ENCODE assay signal across 36 mouse cellular contexts in genomic region chr16:62860140-62860539, GRCm38 (mm10). TPM values are rescaled to one million over a fixed set of nuclear protein-coding genes. Genes with fewer than 3 reads are reported as not detected.
"Had no signal": no experiment of that assay in that cellular context is flagged by ENCODE, and none has a peak within 500 bp of the region (broad histone marks: within the 10 kb centered on the region; RNA-seq: fewer than 3 reads in every experiment).

No protein-coding gene starts in this region.

- H3K27ac ChIP-seq: embryonic facial prominence, embryonic 10.5 days; embryonic facial prominence, embryonic 12.5 days; embryonic facial prominence, embryonic 13.5 days; embryonic facial prominence, embryonic 15.5 days; forebrain, embryonic 10.5 days; forebrain, embryonic 13.5 days; forebrain, embryonic 15.5 days; gastrocnemius, adult 2 months; heart, adult 2 months; heart, embryonic 10.5 days had no signal

- H3K9me3 ChIP-seq: embryonic facial prominence, embryonic 10.5 days; embryonic facial prominence, embryonic 12.5 days; embryonic facial prominence, embryonic 13.5 days; embryonic facial prominence, embryonic 15.5 days; forebrain, embryonic 10.5 days; forebrain, embryonic 13.5 days; forebrain, embryonic 15.5 days; heart, embryonic 10.5 days had no signal

- H3K4me3 ChIP-seq: embryonic facial prominence, embryonic 10.5 days; embryonic facial prominence, embryonic 12.5 days; embryonic facial prominence, embryonic 13.5 days; embryonic facial prominence, embryonic 15.5 days; erythroblast, embryonic 14.5 days; forebrain, embryonic 10.5 days; forebrain, embryonic 13.5 days; forebrain, embryonic 15.5 days; gastrocnemius, adult 2 months; heart, adult 2 months; heart, embryonic 10.5 days had no signal

- H3K9ac ChIP-seq: embryonic facial prominence, embryonic 12.5 days; embryonic facial prominence, embryonic 13.5 days; embryonic facial prominence, embryonic 15.5 days; forebrain, embryonic 13.5 days; forebrain, embryonic 15.5 days had no signal

- DNase-seq: cerebellum, adult 2 months; cerebellum, adult 8-10 months; cerebellum, adult 9-10 months; cerebellum, adult 9-11 months; cerebellum, postnatal 10 days; cerebellum, postnatal 14 days; cerebellum, postnatal 25 days; cerebellum, postnatal 36 days; embryo, embryonic 11 days; gastrocnemius, adult 2 months; gastrocnemius, postnatal 10 days; gastrocnemius, postnatal 14 days; gastrocnemius, postnatal 25 days; gastrocnemius, postnatal 36 days; heart, adult 11 months; heart, adult 18-20 months; heart, adult 2 months had no signal

- H3K27me3 ChIP-seq: embryonic facial prominence, embryonic 12.5 days; embryonic facial prominence, embryonic 13.5 days; embryonic facial prominence, embryonic 15.5 days; forebrain, embryonic 13.5 days; forebrain, embryonic 15.5 days had no signal

- ATAC-seq: forebrain, embryonic 13.5 days; forebrain, embryonic 14.5 days; forebrain, embryonic 15.5 days; forebrain, embryonic 16.5 days had no signal

- H3K4me1 ChIP-seq: forebrain, embryonic 13.5 days; forebrain, embryonic 15.5 days; heart, embryonic 10.5 days had no signal

- H3K36me3 ChIP-seq: embryonic facial prominence, embryonic 10.5 days; embryonic facial prominence, embryonic 12.5 days; embryonic facial prominence, embryonic 13.5 days; embryonic facial prominence, embryonic 15.5 days; forebrain, embryonic 10.5 days; forebrain, embryonic 15.5 days; heart, embryonic 10.5 days had no signal

- H3K4me2 ChIP-seq: embryonic facial prominence, embryonic 12.5 days; embryonic facial prominence, embryonic 13.5 days; embryonic facial prominence, embryonic 15.5 days; forebrain, embryonic 13.5 days; forebrain, embryonic 15.5 days had no signal

RNA-seq across cellular contexts. Expression of gene Pros1, which starts 6.0 kb away (rescaled TPM):
- polyA plus RNA-seq: erythroblast, embryonic 14.5 days had no signal

RNA-seq across cellular contexts. Expression of gene Stx19, which starts 45.7 kb away (rescaled TPM):
- total RNA-seq: common myeloid progenitor, adult 5-6 weeks; gastrocnemius, adult 18-20 months; gastrocnemius, adult 2 months; gastrocnemius, adult 8-10 months; gastrocnemius, postnatal 10 days; gastrocnemius, postnatal 14 days; gastrocnemius, postnatal 25 days; gastrocnemius, postnatal 36 days; gastrocnemius, postnatal 4 days; granulocyte monocyte progenitor cell, adult 5-6 weeks; heart, adult 18-20 months; heart, adult 2 months; heart, adult 8-10 months had no signal
- polyA plus RNA-seq: cerebellum, adult 2 months; cortical plate, adult 2 months; erythroblast, embryonic 14.5 days; frontal cortex, adult 2 months had no signal
